Mouse (Mus musculus) hindbrain, postnatal 0 days (tissue): Measurements from ENCODE around the gene Pgap2. TPM values are rescaled to one million over a fixed set of nuclear protein-coding genes. Genes with fewer than 3 reads are reported as not detected.

Source experiments
- ATAC-seq: fragments of 200-750 bp; cut with Nextera tagmentation; 2 replicates; pipeline ENCODE4 v1.8.0; 2017; ENCODE audit warnings: mild to moderate bottlenecking, moderate TSS enrichment, moderate library complexity
- DNase-seq: peaks from one replicate; pipeline ENCODE4 v3.0.0-alpha.2; 2015; ENCODE audit warnings: low spot score
- H3K27ac ChIP-seq: fragments of 300-500 bp; sonication (generic); 2 replicates; pipeline ENCODE4 v1.5.1; 2014; ENCODE audit warnings: mild to moderate bottlenecking
- H3K27me3 ChIP-seq: fragments of 300-500 bp; sonication (generic); 2 replicates; pipeline ENCODE4 v1.6.1; 2014; ENCODE audit warnings: low read length, mixed read lengths; ENCODE audit not compliant: insufficient read depth
- H3K36me3 ChIP-seq: fragments of 300-500 bp; sonication (generic); 2 replicates; pipeline ENCODE4 v1.6.1; 2014; ENCODE audit warnings: low read length, mixed read lengths; ENCODE audit not compliant: insufficient read depth
- H3K4me1 ChIP-seq: fragments of 300-500 bp; sonication (generic); 2 replicates; pipeline ENCODE4 v1.6.1; 2014; ENCODE audit warnings: antibody characterized with exemption, low read length, mixed read lengths; ENCODE audit not compliant: insufficient read depth
- H3K4me2 ChIP-seq: fragments of 300-500 bp; sonication (generic); 2 replicates; pipeline ENCODE4 v1.6.1; 2014; ENCODE audit warnings: low read depth, mild to moderate bottlenecking, low read length, moderate library complexity, mixed read lengths
- H3K4me3 ChIP-seq: fragments of 300-500 bp; sonication (generic); 2 replicates; pipeline ENCODE4 v1.5.1; 2014; ENCODE audit warnings: low read length
- H3K9ac ChIP-seq: fragments of 300-500 bp; sonication (generic); replicated peaks from 2 replicates; pipeline ENCODE4 v1.6.1; 2014; ENCODE audit warnings: mild to moderate bottlenecking, low read length, moderate library complexity, mixed read lengths
- H3K9me3 ChIP-seq: fragments of 300-500 bp; sonication (generic); 2 replicates; pipeline ENCODE4 v1.6.1; 2016; ENCODE audit warnings: low read length, mixed read lengths
- CTCF ChIP-seq: IDR thresholded peaks from 2 replicates; pipeline ENCODE4 v1.5.1; 2016; ENCODE audit warnings: antibody characterized with exemption, control low read depth, low read depth
- WGBS: fragments of 180-500 bp; shearing (Covaris S2); extraction: QIAGEN DNeasy Blood & Tissue Kit; methylation state at CpG from one replicate; pipeline ENCODE4 v1.1.7; 2014; 5-methylcytosine and 5-hydroxymethylcytosine counted together
- polyA plus RNA-seq: library from polyadenylated mRNA; unstranded; fragments of >200 nt; fragmentation: Nextera tagmentation; extraction: Ambion mirVana; gene quantifications from 2 replicates; pipeline ENCODE4 v1.2.1, GENCODE M21; 2015
- total RNA-seq: library from RNA; depleted of rRNA; stranded (reverse); fragments of >200 nt; gene quantifications from 2 replicates; pipeline ENCODE4 v1.2.3, GENCODE M21; 2014

Gene Pgap2
- total and polyA plus RNA-seq, 2 experiments from 2014 or later = 59.3 to 73.0 TPM

DNA sequence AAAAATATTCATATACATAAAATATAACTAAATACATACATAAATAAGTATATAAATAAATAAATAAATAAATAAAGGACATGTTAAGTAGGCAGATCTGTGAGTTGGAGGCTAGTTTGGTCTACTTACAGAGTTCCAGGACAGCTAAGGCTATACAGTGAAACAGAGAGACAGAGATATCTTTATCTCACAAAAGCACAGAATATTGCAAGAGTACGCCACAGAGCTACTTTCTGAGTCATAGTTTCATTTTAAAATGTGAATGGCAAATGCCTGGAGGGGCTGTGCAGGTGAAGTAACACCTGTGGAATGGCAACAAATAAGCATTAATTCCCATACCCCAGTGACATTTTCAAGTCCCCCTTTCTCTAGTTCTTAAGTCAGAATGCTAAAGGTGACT, 43.6 kb downstream of the Pgap2 start:
- Histone ChIP-seq H3K4me2 (no peak overlapping the region), H3K4me1 (no peaks in the 10 kb centered on the region), H3K27ac (no peak overlapping the region), H3K27me3 (no peaks in the 10 kb centered on the region), H3K9me3 (no peaks in the 10 kb centered on the region), H3K4me3 (no peak overlapping the region), H3K9ac (no peak overlapping the region), H3K36me3 (no peaks in the 10 kb centered on the region)
- no peak for TF ChIP-seq CTCF
- 93% methylated on average over 1 of the region's 1 CpGs for WGBS
- DNase-seq (no peak), ATAC-seq (no peak)

DNA sequence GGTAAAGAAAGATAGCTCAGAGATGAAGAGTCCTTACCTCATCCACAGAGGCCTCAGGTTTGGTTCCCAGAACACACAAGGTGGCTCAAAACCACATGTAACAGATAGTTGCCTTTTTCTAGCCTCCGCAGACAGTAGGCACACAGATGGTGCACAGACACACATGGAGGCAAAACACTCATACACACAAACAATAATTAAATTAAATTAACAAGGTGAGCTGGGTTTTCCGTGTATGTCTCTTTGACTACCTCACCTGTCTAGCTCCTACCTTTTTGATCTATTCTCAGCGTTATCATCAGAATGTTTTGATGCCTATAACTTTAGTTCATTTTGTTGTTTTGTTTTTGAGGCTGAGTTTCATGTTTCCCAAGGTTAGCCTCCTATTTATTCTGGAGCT, 45.9 kb downstream of the Pgap2 start, which contains the start of gene Rhog:
Gene Rhog, minus strand, starts transcription at position 101 of the 400 bp plus-strand sequence.
- no peaks in the 10 kb centered on the region for H3K4me1 ChIP-seq
- H3K9ac ChIP-seq = no peak within 1 kb of the TSS
- no peaks in the 10 kb centered on the region for H3K36me3 ChIP-seq
- DNase-seq (no peak), ATAC-seq (no peak)
- no peak within 1 kb of the TSS for H3K4me3 ChIP-seq
- H3K4me2 ChIP-seq = no peak within 1 kb of the TSS
- TF ChIP-seq CTCF = no peak
- no peaks in the 10 kb centered on the region for H3K9me3 ChIP-seq
- WGBS = 82% methylated on average over 3 of the region's 3 CpGs
- H3K27me3 ChIP-seq = no peaks in the 10 kb centered on the region
- H3K27ac ChIP-seq = no peak within 1 kb of the TSS

DNA sequence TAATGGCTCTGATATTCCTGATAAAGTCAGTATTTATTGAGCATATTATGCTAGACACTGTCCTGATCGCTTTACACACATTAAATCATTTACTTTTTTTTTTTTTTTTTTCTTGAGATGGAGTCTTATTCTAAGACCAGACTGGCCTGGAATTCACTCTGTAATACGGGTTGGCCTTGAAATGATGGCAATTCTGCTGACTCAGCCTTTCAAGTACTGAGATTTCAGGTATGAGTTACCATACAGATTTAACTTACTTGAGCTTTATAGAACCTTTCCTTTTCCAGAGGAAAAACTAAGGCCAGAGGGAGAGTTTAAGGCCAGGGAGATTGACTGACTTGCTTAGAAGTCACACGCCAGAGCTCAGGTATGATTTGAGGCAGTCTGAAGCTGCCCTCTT, 46.6 kb downstream of the Pgap2 start:
- DNase-seq = no peak
- 83% methylated on average over 3 of the region's 3 CpGs for WGBS

DNA sequence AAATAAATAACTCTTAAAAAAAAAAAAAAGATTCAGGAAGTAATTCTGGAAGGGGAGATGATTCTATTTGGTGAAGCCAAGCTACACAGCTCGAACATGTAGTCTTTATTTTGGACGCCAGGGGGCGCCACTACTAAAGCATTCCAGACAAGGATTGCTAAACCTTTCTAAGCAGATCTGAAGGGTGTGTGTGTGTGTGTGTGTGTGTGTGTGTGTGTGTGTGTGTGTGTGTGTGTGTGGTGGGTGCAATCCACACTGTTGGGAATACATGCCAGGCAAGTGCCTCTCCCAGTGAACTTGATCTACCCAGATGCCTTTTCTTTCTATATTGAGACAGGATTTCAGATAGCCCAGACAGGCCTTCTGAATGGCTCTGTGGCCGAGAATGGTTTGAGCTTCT, 48.2 kb downstream of the Pgap2 start:
- Histone ChIP-seq H3K27ac (no peak overlapping the region), H3K9me3 (no peaks in the 10 kb centered on the region), H3K4me3 (no peak overlapping the region), H3K27me3 (no peaks in the 10 kb centered on the region), H3K4me2 (no peak overlapping the region), H3K36me3 (no peaks in the 10 kb centered on the region), H3K4me1 (no peaks in the 10 kb centered on the region), H3K9ac (no peak overlapping the region)
- peak; percentile 81 for TF ChIP-seq CTCF
- DNase-seq (peak; percentile 86), ATAC-seq (peak; percentile 86)
- WGBS = 17% methylated on average over 4 of the region's 4 CpGs

More for the DNA sequence above, 46.6 kb downstream of the Pgap2 start:
- no peaks in the 10 kb centered on the region for H3K4me1 ChIP-seq
- no peak for TF ChIP-seq CTCF
- no peak for ATAC-seq
- H3K9me3 ChIP-seq = no peaks in the 10 kb centered on the region
- no peak overlapping the region for H3K9ac ChIP-seq
- no peaks in the 10 kb centered on the region for H3K36me3 ChIP-seq
- no peak overlapping the region for H3K4me2 ChIP-seq
- no peak overlapping the region for H3K27ac ChIP-seq
- H3K4me3 ChIP-seq = no peak overlapping the region
- H3K27me3 ChIP-seq = no peaks in the 10 kb centered on the region

DNA sequence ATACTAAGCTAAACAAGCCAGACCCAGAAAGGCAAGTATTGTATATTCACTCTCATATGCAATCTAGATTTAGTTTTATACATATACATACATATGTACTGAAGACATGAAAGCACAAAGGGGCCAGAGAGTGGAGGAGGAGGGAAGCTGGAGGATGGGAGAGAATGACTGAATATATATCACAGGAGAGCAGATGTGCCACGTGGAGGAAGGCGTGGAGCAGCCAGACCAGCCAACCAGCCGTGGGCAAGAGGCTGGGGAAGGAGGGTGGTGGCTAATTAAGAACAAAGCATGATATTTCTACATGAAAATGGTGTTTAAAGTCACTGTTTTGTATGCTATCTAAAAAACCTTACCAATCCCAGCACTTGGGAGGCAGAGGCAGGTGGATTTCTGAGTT, 48.7 kb downstream of the Pgap2 start:
- ATAC-seq (no peak), DNase-seq (no peak)
- Histone ChIP-seq H3K9me3 (no peaks in the 10 kb centered on the region), H3K36me3 (no peaks in the 10 kb centered on the region), H3K4me1 (no peaks in the 10 kb centered on the region), H3K4me3 (no peak overlapping the region), H3K27ac (no peak overlapping the region), H3K27me3 (no peaks in the 10 kb centered on the region), H3K4me2 (no peak overlapping the region), H3K9ac (no peak overlapping the region)
- WGBS = 65% methylated on average over 3 of the region's 3 CpGs
- TF ChIP-seq CTCF = no peak

DNA sequence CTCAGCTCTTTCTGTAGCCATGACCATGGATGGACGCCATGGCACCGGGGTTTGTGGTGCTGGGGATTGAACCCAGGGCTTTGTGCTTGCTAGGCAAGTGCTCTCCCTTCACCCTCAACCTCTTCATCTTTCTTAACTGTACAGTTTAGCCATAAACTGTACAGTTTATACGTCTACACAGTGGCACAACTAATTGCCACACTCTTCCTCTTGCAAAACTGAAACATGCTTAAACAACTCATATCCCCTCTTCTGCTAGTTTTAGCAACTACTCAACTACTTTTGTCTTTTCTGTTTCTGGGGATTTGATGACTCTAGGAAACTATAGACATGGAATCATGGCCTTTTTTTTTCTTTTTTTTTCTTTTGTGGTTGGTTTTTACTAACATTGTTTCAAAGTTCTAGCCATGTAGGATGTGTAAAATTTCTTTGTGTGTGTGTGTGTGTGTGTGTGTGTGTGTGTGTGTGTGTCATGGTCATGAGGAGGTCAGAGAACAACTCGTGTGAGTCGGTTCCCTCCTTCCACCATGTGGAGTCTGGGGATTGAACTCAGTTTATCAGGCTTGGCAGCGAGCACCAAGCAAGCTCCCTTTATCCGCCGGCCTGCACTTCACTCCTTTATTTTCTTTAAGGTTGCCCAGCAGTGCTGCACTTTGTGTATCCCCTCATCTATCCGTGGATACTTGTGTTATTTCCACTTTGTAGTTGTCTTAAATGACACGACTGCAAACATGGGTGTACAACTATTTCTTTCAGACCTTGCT, 49.9 kb downstream of the Pgap2 start:
- H3K9ac ChIP-seq = no peak overlapping the region
- DNase-seq (no peak), ATAC-seq (no peak)
- H3K4me1 ChIP-seq = no peaks in the 10 kb centered on the region
- no peaks in the 10 kb centered on the region for H3K9me3 ChIP-seq
- 80% methylated on average over 10 of the region's 10 CpGs for WGBS
- no peaks in the 10 kb centered on the region for H3K27me3 ChIP-seq
- H3K4me3 ChIP-seq = no peak overlapping the region
- no peak overlapping the region for H3K27ac ChIP-seq
- H3K4me2 ChIP-seq = no peak overlapping the region
- no peak for TF ChIP-seq CTCF
- no peaks in the 10 kb centered on the region for H3K36me3 ChIP-seq

DNA sequence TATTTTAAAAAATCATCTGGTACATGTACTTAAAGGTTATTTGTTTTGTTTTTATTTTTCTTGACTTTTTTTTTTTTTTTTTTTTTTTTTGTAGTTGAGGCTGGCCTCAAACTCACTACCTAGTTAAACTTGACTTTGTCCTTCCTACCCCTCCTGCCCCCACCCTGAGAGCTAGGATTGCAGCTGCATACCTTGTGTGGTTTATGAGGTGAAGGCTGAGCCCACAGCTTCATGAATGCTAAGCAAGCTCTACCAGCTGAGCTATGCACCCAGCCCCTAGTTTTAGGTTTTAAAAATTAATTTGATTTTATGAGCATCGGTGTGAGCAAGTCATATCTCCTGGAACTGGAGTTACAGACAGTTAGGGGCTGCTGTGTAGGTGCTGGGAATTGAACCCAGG, 50.5 kb downstream of the Pgap2 start:
- no peak overlapping the region for H3K4me3 ChIP-seq
- H3K4me2 ChIP-seq = no peak overlapping the region
- H3K9ac ChIP-seq = no peak overlapping the region
- H3K36me3 ChIP-seq = no peaks in the 10 kb centered on the region
- H3K27me3 ChIP-seq = no peaks in the 10 kb centered on the region
- DNase-seq = no peak
- no peaks in the 10 kb centered on the region for H3K4me1 ChIP-seq
- no peak for TF ChIP-seq CTCF
- no peak for ATAC-seq
- 93% methylated on average over 1 of the region's 1 CpGs for WGBS
- H3K27ac ChIP-seq = no peak overlapping the region
- no peaks in the 10 kb centered on the region for H3K9me3 ChIP-seq
